Mouse (Mus musculus) neural tube, embryonic 11.5 days (tissue): ENCODE measurements around the gene Timp3. TPM values are rescaled to one million over a fixed set of nuclear protein-coding genes. Genes with fewer than 3 reads are reported as not detected.

Experiments
- ATAC-seq: fragments of 200-750 bp; cut with Nextera tagmentation; 2 replicates; pipeline ENCODE4 v1.8.0; 2017; ENCODE audit warnings: moderate number of reproducible peaks, mild to moderate bottlenecking, moderate TSS enrichment, moderate library complexity; ENCODE audit not compliant: insufficient read depth, low FRiP score, low TSS enrichment
- DNase-seq: peaks from one replicate; pipeline ENCODE4 v3.0.0-alpha.2; 2015; ENCODE audit warnings: low spot score
- H3K27ac ChIP-seq: fragments of 300-500 bp; sonication (generic); 2 replicates; pipeline ENCODE4 v1.5.1; 2014; ENCODE audit warnings: low read depth, mild to moderate bottlenecking, low read length
- H3K27me3 ChIP-seq: fragments of 300-500 bp; sonication (generic); 2 replicates; pipeline ENCODE4 v1.6.1; 2014; ENCODE audit warnings: mild to moderate bottlenecking, low read length, mixed read lengths; ENCODE audit not compliant: control insufficient read depth, insufficient read depth
- H3K36me3 ChIP-seq: fragments of 300-500 bp; sonication (generic); 2 replicates; pipeline ENCODE4 v1.6.1; 2014; ENCODE audit warnings: mild to moderate bottlenecking, low read length, moderate library complexity, mixed read lengths; ENCODE audit not compliant: control insufficient read depth, insufficient read depth
- H3K4me1 ChIP-seq: fragments of 300-500 bp; sonication (generic); 2 replicates; pipeline ENCODE4 v1.6.1; 2014; ENCODE audit warnings: low read length, mixed read lengths; ENCODE audit not compliant: control insufficient read depth, insufficient read depth
- H3K4me2 ChIP-seq: fragments of 300-500 bp; sonication (generic); 2 replicates; pipeline ENCODE4 v1.6.1; 2014; ENCODE audit warnings: low read depth, mild to moderate bottlenecking, moderate library complexity
- H3K4me3 ChIP-seq: fragments of 300-500 bp; sonication (generic); 2 replicates; pipeline ENCODE4 v1.5.1; 2014; ENCODE audit warnings: low read depth, low read length
- H3K9ac ChIP-seq: fragments of 300-500 bp; sonication (generic); 2 replicates; pipeline ENCODE4 v1.6.1; 2014; ENCODE audit warnings: mild to moderate bottlenecking, low read length
- H3K9me3 ChIP-seq: fragments of 300-500 bp; sonication (generic); 2 replicates; pipeline ENCODE4 v1.6.1; 2016; ENCODE audit warnings: low read length; ENCODE audit not compliant: control insufficient read depth
- WGBS: fragments of 180-500 bp; shearing (Covaris S2); extraction: QIAGEN DNeasy Blood & Tissue Kit; methylation state at CpG from one replicate; pipeline ENCODE4 v1.1.7; 2014; 5-methylcytosine and 5-hydroxymethylcytosine counted together
- polyA plus RNA-seq: library from polyadenylated mRNA; unstranded; fragments of >200 nt; fragmentation: Nextera tagmentation; extraction: Ambion mirVana; gene quantifications from 2 replicates; pipeline ENCODE4 v1.2.1, GENCODE M21; 2014

Gene Timp3
- polyA plus RNA-seq, 1 experiment from 2014 or later = 43.1 TPM

DNA sequence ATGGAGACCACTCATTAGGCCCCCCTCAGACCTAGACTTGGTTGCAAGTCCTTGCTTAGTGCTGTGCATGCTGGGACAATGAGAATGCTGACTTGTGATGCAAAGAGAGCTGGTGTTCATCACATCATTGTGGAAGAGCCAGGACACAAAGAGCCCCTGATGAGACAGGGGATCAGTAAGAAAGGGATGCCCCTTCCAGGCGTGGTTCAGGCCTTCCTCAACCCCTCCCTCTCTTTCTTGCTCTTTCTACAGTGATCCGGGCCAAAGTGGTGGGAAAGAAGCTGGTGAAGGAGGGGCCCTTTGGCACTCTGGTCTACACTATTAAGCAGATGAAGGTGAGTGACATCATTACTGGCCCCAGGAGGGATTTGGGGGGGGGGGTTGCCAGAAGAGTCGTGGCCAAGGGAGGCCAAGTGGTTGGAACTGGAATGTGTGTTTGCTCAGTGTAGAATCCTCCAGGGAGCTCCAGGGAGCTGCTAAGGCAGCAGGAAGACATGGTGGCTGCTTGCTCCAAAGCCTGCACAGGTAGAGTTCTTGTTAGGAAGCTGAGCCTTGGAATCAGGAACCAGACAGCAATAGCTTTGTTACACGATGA lies 38.0 kb downstream of the Timp3 start:
- Histone ChIP-seq H3K27me3 (no peaks in the 10 kb centered on the region), H3K4me1 (peaks cover 8% of the 10 kb centered on the region), H3K36me3 (no peaks in the 10 kb centered on the region), H3K9ac (no peak overlapping the region), H3K4me3 (no peak overlapping the region), H3K27ac (no peak overlapping the region), H3K4me2 (no peak overlapping the region), H3K9me3 (no peaks in the 10 kb centered on the region)
- ATAC-seq (no peak), DNase-seq (no peak)
- 40% methylated on average over 4 of the region's 4 CpGs for WGBS

DNA sequence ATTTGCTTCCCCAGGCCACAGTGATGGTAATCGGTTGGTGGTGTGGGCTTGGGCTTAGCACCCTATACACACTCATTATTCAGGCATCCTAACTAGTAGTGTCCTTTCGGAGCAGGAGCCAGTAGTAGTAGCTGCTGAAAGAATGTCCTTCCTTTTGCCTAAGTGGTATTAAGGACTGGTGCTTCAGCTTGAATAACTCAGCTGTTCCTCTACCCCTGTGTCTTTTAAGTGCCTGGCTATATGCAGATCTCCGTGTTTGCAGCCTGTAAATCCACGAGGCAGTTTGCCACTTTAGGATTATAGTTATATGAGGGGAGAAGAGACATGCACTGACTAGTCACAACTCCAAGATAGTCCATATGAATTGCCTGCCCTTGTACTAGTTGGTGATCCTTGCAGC lies 38.9 kb downstream of the Timp3 start:
- Histone ChIP-seq H3K27me3 (no peaks in the 10 kb centered on the region), H3K4me2 (no peak overlapping the region), H3K4me3 (no peak overlapping the region), H3K36me3 (no peaks in the 10 kb centered on the region), H3K4me1 (peaks cover 7% of the 10 kb centered on the region), H3K9me3 (no peaks in the 10 kb centered on the region), H3K27ac (no peak overlapping the region), H3K9ac (no peak overlapping the region)
- 88% methylated on average over 4 of the region's 4 CpGs for WGBS
- DNase-seq (no peak), ATAC-seq (no peak)

DNA sequence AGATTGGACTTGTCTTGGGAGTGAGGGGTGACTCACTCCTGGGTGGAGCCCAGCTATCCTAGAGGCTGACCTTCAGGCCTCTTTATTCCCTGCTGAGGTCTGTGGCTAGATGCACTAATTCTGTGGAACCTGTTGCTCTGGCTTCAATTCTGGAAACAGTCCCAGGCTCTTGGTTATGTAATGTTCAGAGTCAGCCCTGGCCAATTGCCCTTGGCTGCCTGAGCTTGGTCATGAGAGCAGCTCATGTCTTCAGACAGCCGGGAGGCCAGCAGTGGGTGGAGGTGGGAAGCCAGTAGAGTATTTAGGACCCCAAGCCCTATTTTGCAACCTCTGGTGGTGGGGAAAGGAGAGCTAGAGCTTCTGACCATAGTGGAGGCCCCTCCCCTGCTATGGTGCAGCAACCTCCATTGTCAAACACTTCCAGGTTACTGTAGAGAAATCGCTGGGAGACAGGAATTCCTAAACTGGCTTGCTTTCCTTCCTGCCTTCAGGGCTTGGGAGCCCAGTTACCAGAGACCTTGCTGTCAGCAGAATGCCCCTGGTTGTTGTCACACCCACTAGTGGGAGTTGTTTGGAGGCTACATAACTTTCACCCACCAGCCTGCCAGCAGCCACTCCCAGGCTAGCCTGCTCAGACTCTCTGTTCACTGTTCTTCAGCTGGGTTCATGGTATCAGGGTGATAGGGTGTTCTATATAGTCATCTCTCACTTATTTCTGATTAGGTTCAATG lies 39.6 kb downstream of the Timp3 start:
- WGBS = 81% methylated on average over 2 of the region's 2 CpGs
- H3K4me2 ChIP-seq = no peak overlapping the region
- H3K4me3 ChIP-seq = no peak overlapping the region
- peaks cover under 1% of the 10 kb centered on the region for H3K4me1 ChIP-seq
- ATAC-seq = no peak
- H3K9me3 ChIP-seq = no peaks in the 10 kb centered on the region
- DNase-seq = no peak
- H3K36me3 ChIP-seq = no peaks in the 10 kb centered on the region
- H3K27me3 ChIP-seq = no peaks in the 10 kb centered on the region
- no peak overlapping the region for H3K9ac ChIP-seq
- H3K27ac ChIP-seq = no peak overlapping the region

DNA sequence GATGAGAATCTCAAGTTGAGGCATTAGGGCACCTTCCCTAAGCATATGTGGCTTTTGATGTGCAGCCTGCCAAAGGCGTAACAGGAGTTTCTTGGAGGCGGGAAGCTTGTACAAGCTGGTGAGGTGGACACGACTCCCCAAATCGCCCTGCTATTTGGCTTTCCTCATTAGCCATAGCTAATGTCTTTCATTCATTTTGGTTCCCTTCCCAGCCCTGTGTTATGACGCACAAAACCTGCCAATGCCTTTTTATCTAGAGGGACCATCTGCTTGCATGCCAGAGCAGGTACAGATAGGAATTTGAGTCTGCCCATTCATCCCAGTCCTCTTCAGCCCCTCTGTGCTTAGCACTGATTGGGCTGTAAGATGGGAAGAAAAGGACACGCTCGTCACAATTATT lies 40.2 kb downstream of the Timp3 start:
- H3K36me3 ChIP-seq = no peaks in the 10 kb centered on the region
- no peaks in the 10 kb centered on the region for H3K4me1 ChIP-seq
- 84% methylated on average over 7 of the region's 7 CpGs for WGBS
- H3K27me3 ChIP-seq = no peaks in the 10 kb centered on the region
- H3K4me3 ChIP-seq = no peak overlapping the region
- DNase-seq (no peak), ATAC-seq (no peak)
- no peak overlapping the region for H3K9ac ChIP-seq
- H3K27ac ChIP-seq = no peak overlapping the region
- H3K4me2 ChIP-seq = no peak overlapping the region
- no peaks in the 10 kb centered on the region for H3K9me3 ChIP-seq

DNA sequence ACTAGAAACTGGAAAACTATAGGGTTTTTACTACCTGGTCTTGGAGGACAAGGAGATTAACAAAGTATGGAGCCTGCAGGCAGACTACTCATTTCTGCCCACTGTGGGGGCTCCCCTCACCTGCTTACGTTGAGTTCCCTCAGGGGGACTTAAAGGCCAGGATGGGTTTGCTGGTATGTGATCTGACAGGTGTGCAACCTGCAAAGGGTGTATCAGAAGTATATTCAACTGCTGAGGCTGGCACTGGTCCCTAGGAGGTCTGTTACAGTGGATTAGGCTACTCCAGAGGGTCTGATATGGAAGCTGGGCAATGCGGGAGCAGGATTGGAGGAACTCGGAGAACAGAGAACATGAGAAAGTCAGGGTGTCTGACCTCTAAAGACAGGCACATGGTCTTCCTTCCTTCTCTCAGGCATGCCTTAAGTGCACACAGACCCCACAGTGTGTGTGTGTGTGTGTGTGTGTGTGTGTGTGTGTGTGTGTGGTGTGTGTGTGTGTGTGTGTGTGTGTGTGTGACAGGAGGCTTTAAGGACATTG lies 40.9 kb downstream of the Timp3 start:
- Histone ChIP-seq H3K9ac (no peak overlapping the region), H3K36me3 (no peaks in the 10 kb centered on the region), H3K4me1 (no peaks in the 10 kb centered on the region), H3K4me2 (no peak overlapping the region), H3K27ac (no peak overlapping the region), H3K4me3 (no peak overlapping the region), H3K27me3 (no peaks in the 10 kb centered on the region), H3K9me3 (no peaks in the 10 kb centered on the region)
- DNase-seq = no peak
- 72% methylated on average over 3 of the region's 3 CpGs for WGBS
- no peak for ATAC-seq

DNA sequence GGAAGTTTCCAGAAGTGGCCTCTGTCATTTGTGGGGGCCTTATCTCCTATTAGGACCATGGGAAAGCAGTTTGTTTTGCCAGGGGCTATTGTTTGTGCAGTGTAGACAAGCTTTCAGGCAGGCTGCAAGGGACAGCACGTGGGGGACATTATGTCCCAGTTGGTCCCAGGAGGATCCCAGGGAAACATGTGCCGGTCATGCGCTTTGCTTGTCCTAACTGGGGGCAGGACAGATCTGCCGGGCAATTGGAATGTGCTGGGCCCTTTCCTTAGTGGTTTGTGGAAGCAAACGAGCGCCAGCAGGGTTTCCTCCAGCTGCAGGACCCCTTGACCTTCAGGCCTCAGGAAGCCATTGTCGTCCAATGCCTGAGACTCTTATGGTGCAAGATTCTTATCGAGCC lies 41.4 kb downstream of the Timp3 start:
- no peaks in the 10 kb centered on the region for H3K27me3 ChIP-seq
- H3K27ac ChIP-seq = no peak overlapping the region
- H3K4me3 ChIP-seq = no peak overlapping the region
- 41% methylated on average over 8 of the region's 8 CpGs for WGBS
- DNase-seq (no peak), ATAC-seq (no peak)
- H3K4me2 ChIP-seq = no peak overlapping the region
- H3K4me1 ChIP-seq = no peaks in the 10 kb centered on the region
- H3K36me3 ChIP-seq = no peaks in the 10 kb centered on the region
- no peaks in the 10 kb centered on the region for H3K9me3 ChIP-seq
- no peak overlapping the region for H3K9ac ChIP-seq

DNA sequence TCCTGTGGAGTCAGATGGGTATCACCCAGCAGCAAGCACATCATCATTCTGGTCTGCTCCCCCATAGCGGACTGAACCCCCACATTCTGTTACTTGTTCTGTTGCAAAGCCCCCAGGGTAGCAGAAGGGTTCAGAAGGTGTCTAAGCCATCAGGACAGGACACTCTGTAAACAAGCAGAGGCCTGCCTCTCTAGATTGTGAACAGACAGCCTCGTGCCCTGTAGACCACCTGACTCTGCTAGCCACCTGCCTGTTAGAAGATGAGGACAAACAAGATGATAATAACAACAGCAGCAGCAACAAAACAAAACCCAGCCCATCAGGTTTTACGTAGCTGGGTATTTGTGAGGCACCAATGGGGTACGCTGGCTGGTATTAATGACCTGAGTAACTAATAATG lies 42.0 kb downstream of the Timp3 start:
- H3K9me3 ChIP-seq = no peaks in the 10 kb centered on the region
- ATAC-seq = no peak
- H3K36me3 ChIP-seq = no peaks in the 10 kb centered on the region

DNA sequence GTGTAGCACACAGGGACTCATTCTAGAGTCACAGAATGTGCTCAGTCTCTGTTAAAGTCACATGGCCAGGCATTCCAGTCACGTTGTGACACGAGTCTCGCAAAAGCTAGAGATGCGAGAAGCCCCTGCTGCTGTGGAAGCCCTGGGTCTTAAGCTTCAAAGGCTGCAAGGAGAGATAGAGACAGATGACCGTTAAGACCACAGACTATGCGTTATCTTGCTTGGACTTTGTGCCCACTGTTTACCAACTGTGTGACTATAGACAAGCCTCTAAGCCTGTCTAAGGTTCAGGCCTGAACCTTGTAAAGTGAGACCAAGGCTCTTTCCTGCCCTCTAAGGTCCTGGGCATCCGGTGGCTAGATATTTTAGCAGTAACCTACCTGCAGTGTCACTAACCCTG lies 42.5 kb downstream of the Timp3 start:
- ATAC-seq = no peak
- no peaks in the 10 kb centered on the region for H3K36me3 ChIP-seq
- no peak overlapping the region for H3K9ac ChIP-seq
- no peaks in the 10 kb centered on the region for H3K27me3 ChIP-seq
- H3K4me1 ChIP-seq = no peaks in the 10 kb centered on the region
- H3K4me2 ChIP-seq = no peak overlapping the region
- no peak for DNase-seq
- no peak overlapping the region for H3K27ac ChIP-seq
- no peaks in the 10 kb centered on the region for H3K9me3 ChIP-seq
- H3K4me3 ChIP-seq = no peak overlapping the region
- 74% methylated on average over 7 of the region's 7 CpGs for WGBS

More for the DNA sequence above, 42.0 kb downstream of the Timp3 start:
- Histone ChIP-seq H3K4me2 (no peak overlapping the region), H3K4me3 (no peak overlapping the region), H3K27me3 (no peaks in the 10 kb centered on the region), H3K9ac (no peak overlapping the region), H3K4me1 (no peaks in the 10 kb centered on the region), H3K27ac (no peak overlapping the region)
- 82% methylated on average over 4 of the region's 4 CpGs for WGBS
- no peak for DNase-seq

DNA sequence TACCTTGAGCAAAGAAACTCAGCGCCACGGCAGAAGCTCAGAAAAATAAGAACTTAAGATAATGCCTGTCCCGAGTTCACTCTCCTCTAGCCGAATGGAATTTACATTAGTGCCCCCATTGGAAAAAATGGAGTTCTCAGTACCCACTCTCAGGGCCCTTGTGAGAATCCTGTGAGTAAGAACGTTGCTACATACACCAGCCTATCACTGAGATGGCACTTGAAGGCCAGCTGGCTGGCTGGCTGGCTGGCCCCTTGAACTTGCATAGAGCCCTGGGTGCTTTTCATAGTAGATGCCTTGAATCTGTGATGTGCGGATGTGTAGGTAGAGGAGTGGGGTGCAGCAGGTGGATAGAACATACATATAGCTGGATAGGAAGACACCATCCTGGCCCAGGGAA lies 43.2 kb downstream of the Timp3 start:
- no peak for ATAC-seq
- Histone ChIP-seq H3K27me3 (no peaks in the 10 kb centered on the region), H3K4me3 (no peak overlapping the region), H3K36me3 (no peaks in the 10 kb centered on the region), H3K27ac (no peak overlapping the region), H3K9ac (no peak overlapping the region), H3K4me2 (no peak overlapping the region), H3K9me3 (no peaks in the 10 kb centered on the region), H3K4me1 (no peaks in the 10 kb centered on the region)
- DNase-seq = no peak
- 89% methylated on average over 6 of the region's 6 CpGs for WGBS
